Mouse (Mus musculus) kidney, embryonic 16.5 days (tissue): Measurements from ENCODE around the gene Zfp423. TPM values are rescaled to one million over a fixed set of nuclear protein-coding genes. Genes with fewer than 3 reads are reported as not detected.

ENCODE experiments used
- ATAC-seq: fragments of 200-750 bp; cut with Nextera tagmentation; 2 replicates; pipeline ENCODE4 v1.8.0; 2017; ENCODE audit warnings: moderate TSS enrichment; ENCODE audit not compliant: low FRiP score, low TSS enrichment
- H3K27ac ChIP-seq: fragments of 300-500 bp; sonication (generic); 2 replicates; pipeline ENCODE4 v1.5.1; 2014; ENCODE audit warnings: low read length
- H3K27me3 ChIP-seq: fragments of 300-500 bp; sonication (generic); 2 replicates; pipeline ENCODE4 v1.6.1; 2014; ENCODE audit warnings: low read length, control low read depth, mixed read lengths; ENCODE audit not compliant: insufficient read depth
- H3K36me3 ChIP-seq: fragments of 300-500 bp; sonication (generic); 2 replicates; pipeline ENCODE4 v1.6.1; 2014; ENCODE audit warnings: low read length, control low read depth, mixed read lengths; ENCODE audit not compliant: insufficient read depth
- H3K4me1 ChIP-seq: fragments of 300-500 bp; sonication (generic); 2 replicates; pipeline ENCODE4 v1.6.1; 2014; ENCODE audit warnings: low read length, control low read depth, mixed read lengths; ENCODE audit not compliant: insufficient read depth
- H3K4me2 ChIP-seq: fragments of 300-500 bp; sonication (generic); replicated peaks from 2 replicates; pipeline ENCODE4 v1.6.1; 2014; ENCODE audit warnings: low read depth, low read length
- H3K4me3 ChIP-seq: fragments of 300-500 bp; sonication (generic); 2 replicates; pipeline ENCODE4 v1.5.1; 2014; ENCODE audit warnings: mild to moderate bottlenecking, low read length
- H3K9ac ChIP-seq: fragments of 300-500 bp; sonication (generic); replicated peaks from 2 replicates; pipeline ENCODE4 v1.6.1; 2014; ENCODE audit warnings: low read length
- H3K9me3 ChIP-seq: fragments of 300-500 bp; sonication (generic); 2 replicates; pipeline ENCODE4 v1.6.1; 2016; ENCODE audit warnings: low read length, control low read depth
- WGBS: fragments of 180-500 bp; shearing (Covaris S2); extraction: QIAGEN DNeasy Blood & Tissue Kit; methylation state at CpG from one replicate; pipeline ENCODE4 v1.1.7; 2014; 5-methylcytosine and 5-hydroxymethylcytosine counted together
- polyA plus RNA-seq: library from polyadenylated mRNA; unstranded; fragments of >200 nt; fragmentation: Nextera tagmentation; extraction: Ambion mirVana; gene quantifications from 2 replicates; pipeline ENCODE4 v1.2.1, GENCODE M21; 2015

The Zfp423 gene
- polyA plus RNA-seq, 1 experiment from 2014 or later: 11.4 TPM

DNA sequence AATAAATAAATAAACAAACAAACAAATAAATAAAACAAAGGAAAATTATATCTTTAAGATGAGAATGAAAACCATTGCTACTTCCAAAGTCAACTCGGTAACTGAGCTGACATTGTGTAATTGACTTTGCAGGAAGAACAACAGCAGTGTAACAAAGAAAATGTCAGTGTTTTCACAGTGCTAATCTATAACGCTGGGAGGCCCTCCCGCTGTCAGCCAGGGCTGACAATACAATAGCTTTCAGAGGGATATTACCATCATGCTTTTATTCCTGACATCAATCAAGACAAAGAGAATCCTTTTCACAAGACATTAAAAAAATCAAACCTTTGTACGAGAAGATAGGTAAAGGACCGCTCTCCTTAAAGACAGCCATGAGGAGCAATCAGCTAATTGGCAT, 5.9 kb downstream of the Zfp423 start:
- Histone ChIP-seq H3K4me1 (peaks cover 25% of the 10 kb centered on the region), H3K4me3 (no peak overlapping the region), H3K4me2 (no peak overlapping the region), H3K9me3 (no peaks in the 10 kb centered on the region), H3K27me3 (no peaks in the 10 kb centered on the region), H3K27ac (no peak overlapping the region), H3K9ac (no peak overlapping the region), H3K36me3 (no peaks in the 10 kb centered on the region)
- no peak for ATAC-seq
- 42% methylated on average over 5 of the region's 5 CpGs for WGBS

DNA sequence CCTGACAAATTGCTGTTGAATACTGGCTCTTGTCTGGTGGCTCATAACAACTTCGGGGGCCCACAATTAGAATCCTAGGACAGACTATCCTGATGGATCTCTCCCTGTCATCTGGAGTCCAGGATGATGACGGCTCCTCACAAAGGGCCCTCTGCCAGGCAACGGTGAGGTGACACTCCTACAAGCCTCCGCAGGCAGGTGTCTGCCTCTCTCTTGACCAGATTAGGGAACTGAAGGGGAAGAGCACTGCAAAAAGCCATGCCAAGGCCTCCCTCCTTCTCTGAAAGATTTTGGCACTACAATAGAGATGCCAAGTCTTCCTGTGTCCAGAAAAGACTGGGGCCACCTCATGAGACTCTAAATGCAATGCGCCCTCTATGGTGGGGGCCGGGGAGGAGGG, 7.1 kb downstream of the Zfp423 start:
- Histone ChIP-seq H3K36me3 (no peaks in the 10 kb centered on the region), H3K4me3 (no peak overlapping the region), H3K27me3 (no peaks in the 10 kb centered on the region), H3K4me2 (no peak overlapping the region), H3K9ac (no peak overlapping the region), H3K27ac (no peak overlapping the region), H3K4me1 (peaks cover 25% of the 10 kb centered on the region), H3K9me3 (no peaks in the 10 kb centered on the region)
- no peak for ATAC-seq
- 85% methylated on average over 6 of the region's 6 CpGs for WGBS

DNA sequence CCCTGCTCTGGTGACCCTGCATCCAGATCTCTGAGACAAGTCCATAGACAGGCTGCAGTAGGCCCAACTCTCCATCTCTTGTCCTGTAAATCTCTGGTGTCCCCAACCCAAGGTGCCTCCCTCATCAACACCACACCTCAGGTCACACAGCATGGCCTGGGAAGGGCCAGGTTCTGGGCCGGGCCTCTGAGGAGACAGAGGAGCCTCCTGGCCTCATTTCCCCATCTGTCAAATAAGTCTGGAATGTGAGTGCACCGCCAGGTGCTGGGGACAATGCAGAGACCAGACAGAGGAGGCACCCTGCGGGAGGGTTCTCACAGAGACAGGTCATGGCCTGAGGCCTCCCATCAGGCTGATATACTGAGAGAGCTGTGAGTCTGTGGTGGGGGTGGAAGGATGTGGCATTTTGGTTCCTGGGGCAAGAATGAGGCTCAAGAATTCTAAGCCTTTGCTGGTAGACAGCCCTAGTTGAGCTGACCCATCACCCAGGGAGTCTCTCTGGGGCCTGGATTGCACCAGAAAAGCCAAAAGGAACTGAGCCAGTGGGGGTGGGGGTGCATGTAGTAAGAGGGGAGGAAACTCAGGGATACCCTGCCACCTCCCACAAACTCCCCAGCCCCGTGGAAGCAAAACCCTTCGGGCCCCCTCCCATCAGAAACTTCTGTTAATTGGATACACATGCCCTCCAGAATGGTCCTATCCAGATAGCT, 15.0 kb downstream of the Zfp423 start:
- no peaks in the 10 kb centered on the region for H3K36me3 ChIP-seq
- WGBS: 26% methylated on average over 5 of the region's 5 CpGs
- peak overlapping the region; percentile 73 for H3K9ac ChIP-seq

DNA sequence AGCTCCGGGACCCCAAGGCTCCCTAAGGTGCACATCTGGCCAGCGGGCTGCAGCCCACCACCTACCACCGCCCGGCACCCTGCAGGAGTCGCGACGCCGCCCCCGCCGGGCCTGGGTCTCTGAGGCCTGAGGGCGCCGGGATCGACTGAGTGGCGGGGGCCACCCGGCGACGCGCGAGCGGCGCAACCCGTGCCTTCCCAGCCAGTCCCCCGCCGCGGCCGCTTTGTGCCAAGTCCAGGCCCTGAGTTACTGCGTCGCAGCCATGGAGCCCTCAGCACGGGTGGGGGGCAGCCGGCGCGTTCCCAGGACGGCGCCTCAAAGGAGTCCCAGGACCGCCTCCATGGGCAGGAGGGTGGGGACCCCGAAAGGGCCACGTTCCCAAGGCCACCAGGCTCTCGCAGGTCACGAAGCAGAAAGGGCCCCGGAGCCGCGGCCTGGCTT, 15.7 kb downstream of the Zfp423 start:
- H3K36me3 ChIP-seq: no peaks in the 10 kb centered on the region
- H3K9me3 ChIP-seq: no peaks in the 10 kb centered on the region
- peak; percentile 11; the same call in 1 of the 2 replicates for ATAC-seq
- no peaks in the 10 kb centered on the region for H3K27me3 ChIP-seq
- no peak overlapping the region for H3K27ac ChIP-seq
- peaks cover 49% of the 10 kb centered on the region for H3K4me1 ChIP-seq
- H3K4me2 ChIP-seq: peak overlapping the region; percentile 85
- WGBS: 8% methylated on average over 39 of the region's 42 CpGs
- H3K4me3 ChIP-seq: peak overlapping the region; percentile 50
- peak overlapping the region; percentile 73 for H3K9ac ChIP-seq

More for the DNA sequence above, 15.0 kb downstream of the Zfp423 start:
- 0 out of 2 replicates have a peak, but pooled peaks have one; percentile 24 for ATAC-seq
- Histone ChIP-seq H3K27ac (0 out of 2 replicates have a peak overlapping the region, but pooled peaks have one; percentile 11), H3K27me3 (no peaks in the 10 kb centered on the region), H3K4me2 (peak overlapping the region; percentile 85), H3K4me3 (peak overlapping the region; percentile 50; the same call in 1 of the 2 replicates), H3K9me3 (no peaks in the 10 kb centered on the region), H3K4me1 (peaks cover 42% of the 10 kb centered on the region)

DNA sequence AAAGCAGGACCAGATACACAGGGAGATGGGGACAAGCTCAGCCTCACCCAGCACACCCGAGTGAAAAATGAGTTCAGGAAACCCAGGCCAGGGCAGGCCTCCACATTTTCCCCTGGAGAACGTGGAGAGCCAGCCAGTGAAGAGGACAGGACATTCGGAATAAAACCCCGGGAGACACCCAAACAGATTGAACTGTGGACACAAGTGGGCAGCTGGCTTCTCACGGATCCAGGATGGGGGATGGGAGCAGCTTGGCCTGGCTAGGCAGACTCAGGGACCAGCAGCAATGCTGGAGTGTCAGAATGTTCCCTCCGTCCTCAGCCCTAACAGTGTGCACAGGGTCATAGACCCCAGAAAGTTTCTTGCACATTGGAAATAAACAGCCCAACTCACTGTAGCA, 18.7 kb downstream of the Zfp423 start:
- no peaks in the 10 kb centered on the region for H3K27me3 ChIP-seq
- H3K9me3 ChIP-seq: no peaks in the 10 kb centered on the region
- no peak overlapping the region for H3K4me3 ChIP-seq
- H3K4me1 ChIP-seq: peaks cover 55% of the 10 kb centered on the region
- 38% methylated on average over 6 of the region's 6 CpGs for WGBS
- no peaks in the 10 kb centered on the region for H3K36me3 ChIP-seq
- no peak for ATAC-seq
- H3K4me2 ChIP-seq: no peak overlapping the region
- no peak overlapping the region for H3K9ac ChIP-seq
- H3K27ac ChIP-seq: no peak overlapping the region

DNA sequence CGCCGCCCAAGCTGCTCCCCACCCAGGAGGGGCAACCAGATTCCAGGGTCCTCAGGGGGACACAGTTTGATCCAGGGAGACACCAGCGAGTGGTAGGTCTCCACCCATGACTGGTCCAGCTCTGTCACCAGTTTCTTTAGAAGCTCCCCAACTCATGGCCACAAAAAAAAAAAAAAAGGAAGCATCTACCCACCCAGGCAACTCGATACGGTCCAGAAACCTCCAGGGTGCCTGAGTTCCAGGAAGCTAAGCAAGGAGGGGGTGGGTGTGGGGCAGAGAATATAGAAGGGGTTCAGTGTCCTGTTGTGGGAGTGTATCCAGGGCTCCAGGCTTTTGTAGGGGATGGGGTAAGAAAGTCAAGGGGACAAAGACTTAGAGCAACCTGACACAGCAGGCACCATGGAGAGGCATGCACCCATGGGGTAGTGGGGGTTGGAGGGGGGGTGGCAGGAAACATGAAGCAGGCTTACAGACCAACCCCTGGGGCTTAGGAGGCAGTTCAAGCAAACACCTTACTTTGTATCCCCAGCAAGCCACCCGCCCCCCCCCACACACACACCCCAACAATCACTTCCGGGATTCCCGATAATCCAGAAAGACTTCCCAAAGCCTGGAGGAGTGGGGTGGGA, 20.0 kb downstream of the Zfp423 start:
- ATAC-seq: no peak
- peak overlapping the region; percentile 60 for H3K9ac ChIP-seq
- H3K27me3 ChIP-seq: no peaks in the 10 kb centered on the region
- H3K4me2 ChIP-seq: peak overlapping the region; percentile 62
- H3K36me3 ChIP-seq: no peaks in the 10 kb centered on the region
- WGBS: 8% methylated on average over 8 of the region's 8 CpGs
- no peaks in the 10 kb centered on the region for H3K9me3 ChIP-seq
- H3K27ac ChIP-seq: peak overlapping the region; percentile 94
- H3K4me1 ChIP-seq: peaks cover 53% of the 10 kb centered on the region
- peak overlapping the region; percentile 40 for H3K4me3 ChIP-seq

DNA sequence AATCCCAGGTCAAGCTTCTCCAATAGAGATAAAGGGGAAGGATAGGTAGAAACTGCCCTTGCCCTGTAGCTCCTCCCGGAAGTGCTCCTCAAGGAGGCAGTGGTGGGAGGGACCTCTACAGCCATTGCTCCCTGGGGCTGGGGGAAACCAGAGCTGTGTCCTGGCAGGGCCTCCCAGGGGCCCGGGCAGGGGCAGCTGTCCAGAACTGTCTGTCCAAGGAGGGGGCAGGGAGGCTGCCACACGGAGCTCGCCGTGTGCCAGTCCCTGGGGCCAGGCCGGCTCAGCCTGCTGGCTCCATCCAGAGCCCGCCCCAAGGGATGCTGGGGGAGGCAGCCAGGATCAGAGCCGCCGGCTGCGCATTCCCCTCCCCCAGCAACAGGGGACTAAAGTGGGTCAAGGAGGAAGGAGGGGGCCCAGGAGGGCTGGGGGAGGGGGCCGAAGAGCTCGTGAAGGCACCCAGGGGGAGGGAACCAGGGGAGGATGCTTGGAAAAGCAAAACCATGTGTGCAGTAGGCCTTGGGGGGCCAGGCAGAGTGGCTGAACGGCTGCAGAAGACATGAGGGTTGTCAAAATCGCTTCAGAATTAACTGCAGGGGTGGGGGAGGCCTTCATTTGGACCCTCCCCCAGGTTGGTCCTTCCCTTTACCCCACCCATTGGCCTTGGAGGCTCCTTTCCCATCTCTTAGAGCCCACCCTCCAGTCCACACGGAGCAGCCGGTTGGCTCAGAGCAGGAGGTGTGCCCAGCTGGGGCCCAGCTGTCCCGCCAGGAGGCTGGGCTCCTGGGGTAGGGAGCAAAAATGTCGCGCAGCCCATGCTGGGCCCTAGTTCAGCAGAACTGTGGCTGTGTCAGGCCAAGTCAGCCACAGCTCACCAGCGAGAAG, 20.8 kb downstream of the Zfp423 start:
- Histone ChIP-seq H3K4me1 (peaks cover 50% of the 10 kb centered on the region), H3K4me2 (peak overlapping the region; percentile 62), H3K36me3 (no peaks in the 10 kb centered on the region), H3K4me3 (peak overlapping the region; percentile 40), H3K9me3 (no peaks in the 10 kb centered on the region), H3K9ac (peak overlapping the region; percentile 60), H3K27ac (peak overlapping the region; percentile 94), H3K27me3 (no peaks in the 10 kb centered on the region)
- peak; percentile 95 for ATAC-seq
- under 1% methylated on average over 20 of the region's 20 CpGs for WGBS

DNA sequence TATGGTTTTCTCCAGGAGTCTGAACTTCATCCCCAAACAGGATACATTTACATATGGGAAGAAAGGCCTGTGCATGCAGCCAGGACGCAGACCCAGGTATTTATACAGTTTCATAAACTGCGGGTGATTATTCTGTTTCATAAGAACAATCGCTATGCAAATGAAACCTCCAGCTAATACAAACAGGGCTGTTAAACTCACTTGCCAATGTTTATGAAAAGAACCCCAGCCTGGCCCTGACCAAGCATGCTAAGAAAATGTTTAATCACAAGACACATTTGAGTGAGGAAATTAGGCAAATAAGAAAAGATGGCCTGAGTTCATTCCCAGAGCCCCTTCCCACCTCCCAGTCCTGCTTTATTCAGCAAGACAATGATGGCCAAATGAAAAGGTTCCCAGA, 22.2 kb downstream of the Zfp423 start:
- Histone ChIP-seq H3K27ac (no peak overlapping the region), H3K4me1 (peaks cover 58% of the 10 kb centered on the region), H3K4me3 (no peak overlapping the region), H3K4me2 (no peak overlapping the region), H3K9ac (no peak overlapping the region), H3K9me3 (no peaks in the 10 kb centered on the region), H3K27me3 (no peaks in the 10 kb centered on the region), H3K36me3 (no peaks in the 10 kb centered on the region)
- WGBS: 85% methylated on average over 3 of the region's 3 CpGs
- ATAC-seq: no peak

DNA sequence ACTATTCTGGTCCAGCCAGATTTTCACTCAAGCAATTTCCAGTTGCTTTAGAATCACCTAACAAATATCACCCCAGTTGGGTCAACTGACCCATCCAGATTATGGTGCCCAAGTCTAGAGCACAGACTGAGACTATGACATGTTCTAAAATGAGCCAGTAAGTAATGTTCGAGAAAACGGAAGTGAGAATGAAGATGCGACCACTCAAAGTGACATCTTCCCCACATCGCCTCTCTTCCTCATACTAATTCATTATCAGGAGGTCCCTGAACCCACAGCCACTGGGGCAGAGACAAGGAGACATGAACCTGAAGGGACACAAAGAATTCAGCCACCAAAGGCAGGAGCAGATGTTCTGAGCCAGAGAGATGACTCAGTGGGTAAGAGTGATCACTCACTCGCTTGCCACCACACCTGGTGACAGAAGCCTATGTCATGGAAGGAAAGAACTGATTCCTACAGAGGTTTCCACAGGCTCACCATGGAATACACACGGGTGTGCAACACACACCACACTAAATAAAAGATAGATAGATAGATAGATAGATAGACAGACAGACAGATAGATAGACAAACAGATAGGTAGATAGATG, 24.2 kb downstream of the Zfp423 start:
- H3K9ac ChIP-seq: no peak overlapping the region
- H3K27me3 ChIP-seq: no peaks in the 10 kb centered on the region
- 90% methylated on average over 6 of the region's 6 CpGs for WGBS
- no peaks in the 10 kb centered on the region for H3K36me3 ChIP-seq
- H3K4me2 ChIP-seq: no peak overlapping the region
- H3K4me3 ChIP-seq: no peak overlapping the region
- peaks cover 51% of the 10 kb centered on the region for H3K4me1 ChIP-seq
- no peak overlapping the region for H3K27ac ChIP-seq
- H3K9me3 ChIP-seq: no peaks in the 10 kb centered on the region
- ATAC-seq: no peak
